Mouse (Mus musculus) mouse trophoblast stem cell (cell line): ENCODE results near the gene Tmem178b.

Experiments
- in situ Hi-C, 2 experiments: fragments of 300-500 bp; cut with MseI, MboI; formaldehyde crosslinking; loops; 2 replicates in 1 of 2; 3 replicates in 1 of 2; pipeline ENCODE4 v1.15.1; 2025

Gene Tmem178b

GRCm38 (mm10) chr6:39917729-39918128 lies 44.7 kb downstream of the Tmem178b start:
- in situ Hi-C loops = no loop called here

GRCm38 (mm10) chr6:39919011-39919709 lies 46.1 kb downstream of the Tmem178b start:
- in situ Hi-C loops = no loop called here

- in situ Hi-C loops = no loop called here
These were observed 53.4 kb downstream of the Tmem178b start for GRCm38 (mm10) chr6:39926442-39926841.

- in situ Hi-C loops = no loop called here
These were observed 63.5 kb downstream of the Tmem178b start for GRCm38 (mm10) chr6:39936590-39936989.

GRCm38 (mm10) chr6:39940920-39941319 lies 67.8 kb downstream of the Tmem178b start:
- in situ Hi-C loops = no loop called here

- in situ Hi-C loops = no loop called here
These were observed 71.8 kb downstream of the Tmem178b start for GRCm38 (mm10) chr6:39944854-39945253.

- in situ Hi-C loops = no loop called here
These were observed 72.8 kb downstream of the Tmem178b start for GRCm38 (mm10) chr6:39945670-39946440.

- in situ Hi-C loops = no loop called here
These were observed 73.5 kb downstream of the Tmem178b start for GRCm38 (mm10) chr6:39946601-39947000.

GRCm38 (mm10) chr6:39953951-39954350 lies 80.9 kb downstream of the Tmem178b start:
- in situ Hi-C loops = no loop called here

- in situ Hi-C loops = no loop called here
These were observed 82.1 kb downstream of the Tmem178b start for GRCm38 (mm10) chr6:39955211-39955610.

- in situ Hi-C loops = no loop called here
These were observed 91.5 kb downstream of the Tmem178b start for GRCm38 (mm10) chr6:39964606-39965005.

- in situ Hi-C loops = no loop called here
These were observed 97.2 kb downstream of the Tmem178b start for GRCm38 (mm10) chr6:39970281-39970680.

- in situ Hi-C loops = no loop called here
These were observed 105.9 kb downstream of the Tmem178b start for GRCm38 (mm10) chr6:39978942-39979341.

GRCm38 (mm10) chr6:39990772-39991171 lies 117.7 kb downstream of the Tmem178b start:
- in situ Hi-C loops = no loop called here

GRCm38 (mm10) chr6:39991922-39992321 lies 118.9 kb downstream of the Tmem178b start:
- in situ Hi-C loops = no loop called here

GRCm38 (mm10) chr6:40006006-40006765 lies 133.1 kb downstream of the Tmem178b start:
- in situ Hi-C loops = no loop called here

- in situ Hi-C loops = no loop called here
These were observed 135.3 kb downstream of the Tmem178b start for GRCm38 (mm10) chr6:40008166-40008907.

- in situ Hi-C loops = no loop called here
These were observed 136.6 kb downstream of the Tmem178b start for GRCm38 (mm10) chr6:40009718-40010117.

- in situ Hi-C loops = no loop called here
These were observed 138.0 kb downstream of the Tmem178b start for GRCm38 (mm10) chr6:40011066-40011465.

- in situ Hi-C loops = no loop called here
These were observed 138.5 kb downstream of the Tmem178b start for GRCm38 (mm10) chr6:40011609-40012008.

GRCm38 (mm10) chr6:40013407-40013806 lies 140.3 kb downstream of the Tmem178b start:
- in situ Hi-C loops = no loop called here

GRCm38 (mm10) chr6:40015185-40015584 lies 142.1 kb downstream of the Tmem178b start:
- in situ Hi-C loops = no loop called here
